Mouse (Mus musculus): ENCODE measurements around the gene Rhox1. TPM values are rescaled to one million over a fixed set of nuclear protein-coding genes. Genes with fewer than 3 reads are reported as not detected.
"Not testable (repeated sequence)": the region's sequence is repeated elsewhere in the genome, so short reads cannot be mapped to it uniquely, and the experiment has no call there.

The Rhox1 gene
- total RNA-seq, 1 experiment: 3.0 TPM

DNA sequence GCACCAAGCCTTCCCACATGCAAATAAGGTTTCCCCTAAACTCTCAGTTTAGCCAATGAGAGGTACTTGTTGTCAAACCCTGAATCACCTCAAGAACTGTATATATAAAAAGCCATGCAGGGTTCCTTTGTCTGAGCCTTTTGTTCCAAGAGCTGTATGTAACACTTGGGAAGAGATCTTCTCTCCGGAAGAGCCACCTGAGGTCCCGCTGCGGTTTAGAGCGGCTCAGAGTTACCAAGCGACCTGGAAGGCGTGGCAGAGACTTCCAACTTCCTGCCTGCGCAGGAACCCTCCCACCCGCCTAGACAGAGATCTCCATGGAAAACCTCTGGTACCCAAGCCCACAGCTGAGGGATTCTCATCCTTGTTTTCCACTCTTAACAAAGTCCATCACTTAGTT, 23.4 kb downstream of the Rhox1 start:
- no peak for TF ChIP-seq MAFK (IDR thresholded peaks at IDR 0.05; ENCODE audit: insufficient read depth, low read depth, low read length)
- TF ChIP-seq ZC3H11A (IDR thresholded peaks at IDR 0.05; ENCODE audit: borderline replicate concordance, low read depth, low read length): no peak
- no peak for TF ChIP-seq HCFC1 (IDR thresholded peaks at IDR 0.05; ENCODE audit: borderline replicate concordance, insufficient read depth, low read length)
- TF ChIP-seq CHD2 (IDR thresholded peaks at IDR 0.05; ENCODE audit: low read depth, low read length): no peak
- no peak for TF ChIP-seq ZNF384 (IDR thresholded peaks at IDR 0.05; ENCODE audit: low read depth, low read length)
- Histone ChIP-seq H3K4me1 (ENCODE audit: control insufficient read depth in 2 of 2, insufficient read depth in 2 of 2, low read length in 2 of 2, poor library complexity in 1 of 2) (no peaks in the 10 kb centered on the region), H3K36me3 (ENCODE audit: control insufficient read depth, insufficient read depth, low read length, poor library complexity, severe bottlenecking) (no peaks in the 10 kb centered on the region), H3K9me3 (ENCODE audit: control insufficient read depth, insufficient read depth, low read depth, low read length) (no peaks in the 10 kb centered on the region), H3K4me3 (ENCODE audit: insufficient read depth in 1 of 2, low read depth in 1 of 2, low read length in 2 of 2, poor library complexity in 1 of 2, severe bottlenecking in 1 of 2) (peak overlapping the region; percentile 33 to 53; a peak in 3 of 4 replicates), H3K9ac (ENCODE audit: insufficient read depth, low read depth, low read length, poor library complexity, severe bottlenecking) (no peak overlapping the region), H3K27ac (ENCODE audit: insufficient read depth, low read depth, low read length, poor library complexity, severe bottlenecking) (no peak overlapping the region)
- no peak for DNase-seq (ENCODE audit: low read depth, low spot score)
- in situ Hi-C loops (cut with MboI; ENCODE audit: low sequenced_read_pairs in 2 of 2, unreplicated experiment in 2 of 2): no loop called here

- DNase-seq (ENCODE audit: low read depth, low spot score): no peak
- Histone ChIP-seq H3K27ac (ENCODE audit: insufficient read depth, low read depth, low read length, poor library complexity, severe bottlenecking) (no peak overlapping the region), H3K4me3 (ENCODE audit: insufficient read depth in 1 of 2, low read depth in 1 of 2, low read length in 2 of 2, poor library complexity in 1 of 2, severe bottlenecking in 1 of 2) (peak overlapping the region; percentile 81 to 84), H3K9ac (ENCODE audit: insufficient read depth, low read depth, low read length, poor library complexity, severe bottlenecking) (peak overlapping the region; percentile 67), H3K36me3 (ENCODE audit: control insufficient read depth, insufficient read depth, low read length, poor library complexity, severe bottlenecking) (no peaks in the 10 kb centered on the region), H3K4me1 (ENCODE audit: control insufficient read depth in 2 of 2, insufficient read depth in 2 of 2, low read length in 2 of 2, poor library complexity in 1 of 2) (no peaks in the 10 kb centered on the region), H3K9me3 (ENCODE audit: control insufficient read depth, insufficient read depth, low read depth, low read length) (no peaks in the 10 kb centered on the region)
- in situ Hi-C loops (cut with MboI; ENCODE audit: low sequenced_read_pairs in 2 of 2, unreplicated experiment in 2 of 2): no loop called here
- TF ChIP-seq HCFC1 (IDR thresholded peaks at IDR 0.05; ENCODE audit: borderline replicate concordance, insufficient read depth, low read length) (no peak), CHD2 (IDR thresholded peaks at IDR 0.05; ENCODE audit: low read depth, low read length) (no peak), ZNF384 (IDR thresholded peaks at IDR 0.05; ENCODE audit: low read depth, low read length) (no peak), MAFK (IDR thresholded peaks at IDR 0.05; ENCODE audit: insufficient read depth, low read depth, low read length) (no peak), ZC3H11A (IDR thresholded peaks at IDR 0.05; ENCODE audit: borderline replicate concordance, low read depth, low read length) (no peak)
These were observed 30.2 kb downstream of the Rhox1 start for GRCm38 (mm10) chrX:37191744-37192379.

DNA sequence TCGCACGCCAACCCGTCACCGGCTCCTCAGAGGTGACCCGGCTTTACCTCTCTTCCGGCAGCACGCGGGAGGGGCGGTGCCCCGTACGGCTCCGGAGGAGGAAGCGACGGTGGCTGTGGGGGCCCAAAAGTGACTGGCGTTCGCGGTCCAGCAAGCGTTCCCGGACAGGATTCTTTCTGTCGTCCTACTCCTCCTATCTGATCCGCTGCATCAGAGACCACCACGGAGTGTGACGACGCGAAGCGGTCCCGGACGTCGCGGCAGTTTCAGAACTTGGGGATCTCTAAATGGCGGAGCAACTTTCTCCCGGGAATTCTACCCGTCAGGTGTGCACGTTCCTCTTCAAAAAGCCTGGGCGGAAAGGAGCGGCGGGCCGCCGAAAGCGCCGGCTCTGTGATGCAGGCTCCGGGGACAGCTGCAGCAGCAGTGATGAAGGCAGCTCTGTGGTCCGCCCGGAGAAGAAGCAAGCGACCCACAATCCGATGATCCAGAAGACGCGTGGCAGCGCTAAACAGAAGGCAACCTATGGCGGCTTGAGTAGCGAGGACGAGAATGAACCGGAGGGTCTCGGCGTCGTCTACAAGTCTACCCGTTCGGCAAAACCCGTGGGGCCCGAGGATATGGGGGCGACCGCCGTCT, 30.8 kb downstream of the Rhox1 start, which contains the start of the genes Ndufa1 and Rnf113a1:
TSS of gene Ndufa1 (minus strand) at position 59 of the 639 bp plus-strand sequence.
TSS of gene Rnf113a1 (plus strand) at position 141 of the 639 bp plus-strand sequence.
- H3K9ac ChIP-seq (ENCODE audit: insufficient read depth, low read depth, low read length, poor library complexity, severe bottlenecking): peak within 1 kb of the TSS; percentile 72
- DNase-seq (ENCODE audit: low read depth, low spot score): peak; percentile 46
- 0 out of 2 replicates have a peak, but pooled peaks have one; percentile 32 for TF ChIP-seq HCFC1 (IDR thresholded peaks at IDR 0.05; ENCODE audit: borderline replicate concordance, insufficient read depth, low read length)
- no peak for TF ChIP-seq CHD2 (IDR thresholded peaks at IDR 0.05; ENCODE audit: low read depth, low read length)
- TF ChIP-seq ZNF384 (IDR thresholded peaks at IDR 0.05; ENCODE audit: low read depth, low read length): no peak
- peak within 1 kb of the TSS; percentile 81 to 84 for H3K4me3 ChIP-seq (ENCODE audit: insufficient read depth in 1 of 2, low read depth in 1 of 2, low read length in 2 of 2, poor library complexity in 1 of 2, severe bottlenecking in 1 of 2)
- H3K36me3 ChIP-seq (ENCODE audit: control insufficient read depth, insufficient read depth, low read length, poor library complexity, severe bottlenecking): no peaks in the 10 kb centered on the region
- H3K9me3 ChIP-seq (ENCODE audit: control insufficient read depth, insufficient read depth, low read depth, low read length): no peaks in the 10 kb centered on the region
- H3K4me1 ChIP-seq (ENCODE audit: control insufficient read depth in 2 of 2, insufficient read depth in 2 of 2, low read length in 2 of 2, poor library complexity in 1 of 2): no peaks in the 10 kb centered on the region
- no peak within 1 kb of the TSS for H3K27ac ChIP-seq (ENCODE audit: insufficient read depth, low read depth, low read length, poor library complexity, severe bottlenecking)
- in situ Hi-C loops (cut with MboI; ENCODE audit: low sequenced_read_pairs in 2 of 2, unreplicated experiment in 2 of 2): no loop called here

GRCm38 (mm10) chrX:37190755-37191104, 31.3 kb downstream of the Rhox1 start:
- no peak for TF ChIP-seq ZC3H11A (IDR thresholded peaks at IDR 0.05; ENCODE audit: borderline replicate concordance, low read depth, low read length)
- TF ChIP-seq ZNF384 (IDR thresholded peaks at IDR 0.05; ENCODE audit: low read depth, low read length): no peak
- TF ChIP-seq HCFC1 (IDR thresholded peaks at IDR 0.05; ENCODE audit: borderline replicate concordance, insufficient read depth, low read length): no peak
- Histone ChIP-seq H3K27ac (ENCODE audit: insufficient read depth, low read depth, low read length, poor library complexity, severe bottlenecking) (no peak overlapping the region), H3K36me3 (ENCODE audit: control insufficient read depth, insufficient read depth, low read length, poor library complexity, severe bottlenecking) (no peaks in the 10 kb centered on the region), H3K4me1 (ENCODE audit: control insufficient read depth in 2 of 2, insufficient read depth in 2 of 2, low read length in 2 of 2, poor library complexity in 1 of 2) (no peaks in the 10 kb centered on the region), H3K9ac (ENCODE audit: insufficient read depth, low read depth, low read length, poor library complexity, severe bottlenecking) (peak overlapping the region; percentile 72), H3K4me3 (ENCODE audit: insufficient read depth in 1 of 2, low read depth in 1 of 2, low read length in 2 of 2, poor library complexity in 1 of 2, severe bottlenecking in 1 of 2) (peak overlapping the region; percentile 81 to 84), H3K9me3 (ENCODE audit: control insufficient read depth, insufficient read depth, low read depth, low read length) (no peaks in the 10 kb centered on the region)
- in situ Hi-C loops (cut with MboI; ENCODE audit: low sequenced_read_pairs in 2 of 2, unreplicated experiment in 2 of 2): no loop called here
- no peak for DNase-seq (ENCODE audit: low read depth, low spot score)

GRCm38 (mm10) chrX:37184401-37184800, 37.7 kb downstream of the Rhox1 start:
- H3K27ac ChIP-seq (ENCODE audit: insufficient read depth, low read depth, low read length, poor library complexity, severe bottlenecking); H3K4me3 ChIP-seq (ENCODE audit: insufficient read depth in 1 of 2, low read depth in 1 of 2, low read length in 2 of 2, poor library complexity in 1 of 2, severe bottlenecking in 1 of 2); H3K9me3 ChIP-seq (ENCODE audit: control insufficient read depth, insufficient read depth, low read depth, low read length); H3K4me1 ChIP-seq (ENCODE audit: control insufficient read depth in 2 of 2, insufficient read depth in 2 of 2, low read length in 2 of 2, poor library complexity in 1 of 2); H3K36me3 ChIP-seq (ENCODE audit: control insufficient read depth, insufficient read depth, low read length, poor library complexity, severe bottlenecking); in situ Hi-C loops (cut with MboI; ENCODE audit: low sequenced_read_pairs in 2 of 2, unreplicated experiment in 2 of 2); H3K9ac ChIP-seq (ENCODE audit: insufficient read depth, low read depth, low read length, poor library complexity, severe bottlenecking); DNase-seq (ENCODE audit: low read depth, low spot score): not testable (repeated sequence)

All from ES-E14 (cell line).